Mouse (Mus musculus): ENCODE measurements around the gene Cyba. TPM values are rescaled to one million over a fixed set of nuclear protein-coding genes. Genes with fewer than 3 reads are reported as not detected.

Cyba gene
- total RNA-seq, 4 experiments from 2014 or later: 39.2 to 50.2 (median 44.5) TPM

- DNase-seq (ENCODE audit: low spot score): no peak
Observed at GRCm38 (mm10) chr8:122452154-122452553, 19.4 kb upstream of the Cyba start.

- DNase-seq (ENCODE audit: low spot score): peak; percentile 70
Observed at GRCm38 (mm10) chr8:122451161-122451703, 18.5 kb upstream of the Cyba start.

DNA sequence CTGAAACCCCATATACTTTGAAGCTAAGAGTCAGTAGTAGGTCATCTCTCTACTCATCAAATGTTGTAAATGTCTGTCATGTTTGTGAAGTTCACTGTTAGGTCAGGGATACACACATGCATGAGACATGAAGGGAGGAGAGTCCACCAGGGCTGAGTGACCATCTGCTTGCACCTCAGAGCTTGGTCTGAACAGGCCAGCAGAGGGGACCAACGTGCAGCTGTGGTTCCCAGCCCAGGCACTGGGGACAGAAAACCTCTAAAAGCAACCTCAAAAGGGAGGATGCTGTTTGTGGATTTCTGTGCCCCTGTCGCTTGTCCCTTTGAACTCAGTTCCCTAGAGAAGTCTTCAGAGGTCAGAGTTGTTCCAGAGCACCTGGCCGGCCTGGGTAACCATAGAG lies 12.5 kb upstream of the Cyba start:
- DNase-seq (ENCODE audit: low spot score): no peak

- peak; percentile 87 for DNase-seq (ENCODE audit: low spot score)
Observed at GRCm38 (mm10) chr8:122444058-122444748, 11.5 kb upstream of the Cyba start.

DNA sequence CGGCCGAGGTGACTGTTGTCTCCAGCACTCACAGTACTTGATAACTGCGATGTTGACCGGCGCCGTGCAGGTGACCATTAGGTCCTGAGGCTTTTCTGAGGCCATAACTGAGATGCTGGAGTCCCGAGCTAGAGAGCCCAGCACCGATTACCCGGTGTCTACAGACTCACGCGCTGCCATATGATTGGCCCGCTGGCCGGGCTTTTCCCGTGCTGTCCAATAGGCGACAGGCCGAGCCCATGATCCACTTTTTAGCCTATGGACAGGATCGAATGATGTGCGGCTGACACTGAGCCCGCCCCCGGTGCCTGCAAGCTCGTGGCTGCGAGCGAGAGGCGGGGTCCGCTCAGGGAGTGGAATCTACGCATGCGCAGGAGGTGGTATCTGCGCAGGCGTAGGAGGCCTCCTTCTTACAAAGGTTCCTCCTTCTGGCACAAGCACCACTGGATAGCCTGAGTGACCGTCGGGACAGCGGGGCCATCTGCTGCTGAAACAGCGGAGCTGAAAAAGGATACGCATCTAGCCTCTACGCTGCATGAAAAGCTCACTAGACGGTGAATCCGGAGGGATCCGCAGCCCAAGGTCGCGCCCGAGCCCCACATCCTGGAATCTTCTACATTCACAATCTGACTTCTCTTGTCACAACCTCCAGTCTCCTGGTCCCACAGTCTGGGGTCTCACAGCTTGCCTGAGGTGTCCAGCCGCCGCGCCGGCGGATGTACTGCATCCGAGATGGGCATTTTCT lies 10.7 kb upstream of the Cyba start, which contains the start of gene Mvd:
Gene Mvd, minus strand, starts transcription at position 161 of the 745 bp plus-strand sequence.
- DNase-seq (ENCODE audit: low spot score): peak; percentile 99

DNA sequence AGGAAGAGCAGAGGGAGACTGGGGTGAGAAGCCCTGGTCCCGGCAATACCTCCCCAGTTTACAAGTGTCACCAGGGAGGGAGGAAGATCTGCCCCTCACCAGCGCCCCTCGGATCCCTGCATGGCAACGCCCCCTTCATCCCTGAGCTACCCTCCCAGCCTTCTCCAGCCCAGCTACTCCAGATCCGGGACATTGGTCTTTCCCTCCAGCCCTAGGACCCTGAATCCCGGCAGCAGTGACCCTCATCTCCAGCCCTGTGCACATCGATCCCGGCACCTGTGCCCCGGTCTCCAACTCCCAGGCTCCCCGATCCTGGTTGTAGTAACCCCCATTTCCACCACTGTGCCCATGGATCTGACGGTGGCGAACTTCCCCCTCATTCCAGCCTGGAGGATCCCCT lies 10.1 kb upstream of the Cyba start:
- no peak for DNase-seq (ENCODE audit: low spot score)

DNA sequence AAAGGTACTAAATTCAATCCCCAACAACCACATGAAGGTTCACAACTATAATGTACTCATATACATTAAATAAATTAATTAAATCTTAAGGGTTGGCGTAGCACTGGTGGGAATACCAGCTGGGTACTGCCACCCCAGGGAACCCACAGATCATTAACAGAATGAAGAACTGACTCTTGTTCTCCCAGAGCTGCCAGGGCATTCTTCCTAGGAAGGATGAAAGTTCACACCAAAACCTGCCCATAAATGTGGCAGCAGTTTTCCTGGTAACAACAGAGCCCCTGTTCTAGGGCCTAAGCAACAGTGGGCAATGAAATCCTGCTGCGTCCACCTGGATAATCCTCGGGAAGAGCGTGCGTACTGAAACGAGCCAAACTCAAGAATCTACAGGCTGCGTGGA lies 9.6 kb upstream of the Cyba start:
- DNase-seq (ENCODE audit: low spot score): no peak

- no peak for DNase-seq (ENCODE audit: low spot score)
Observed at GRCm38 (mm10) chr8:122441326-122441725, 8.6 kb upstream of the Cyba start.

DNA sequence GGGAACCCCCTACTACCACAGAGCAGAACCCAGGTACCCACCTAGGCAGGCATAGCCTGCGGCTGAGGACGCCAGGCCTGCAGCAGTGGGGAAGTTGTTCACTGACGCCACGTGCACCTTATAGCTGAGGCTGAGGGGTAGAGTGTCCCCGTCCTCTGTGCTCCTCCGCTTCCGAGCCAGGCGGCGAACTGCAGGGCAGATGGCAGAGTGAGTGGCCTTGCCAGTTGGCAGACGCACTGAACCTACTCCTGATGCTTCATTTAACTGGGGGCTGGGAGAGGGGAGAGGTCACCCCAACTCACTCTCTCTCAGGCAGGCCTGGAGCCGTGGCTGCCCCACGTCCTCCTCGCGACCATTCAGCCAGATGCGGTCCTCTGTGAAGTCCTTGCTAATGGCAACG lies 6.6 kb upstream of the Cyba start:
- DNase-seq (ENCODE audit: low spot score): no peak

GRCm38 (mm10) chr8:122437708-122438331 lies 5.1 kb upstream of the Cyba start:
- no peak for DNase-seq (ENCODE audit: low spot score)

GRCm38 (mm10) chr8:122436586-122437125 lies 3.9 kb upstream of the Cyba start:
- no peak for DNase-seq (ENCODE audit: low spot score)

GRCm38 (mm10) chr8:122436146-122436545 lies 3.4 kb upstream of the Cyba start:
- no peak for DNase-seq (ENCODE audit: low spot score)

DNA sequence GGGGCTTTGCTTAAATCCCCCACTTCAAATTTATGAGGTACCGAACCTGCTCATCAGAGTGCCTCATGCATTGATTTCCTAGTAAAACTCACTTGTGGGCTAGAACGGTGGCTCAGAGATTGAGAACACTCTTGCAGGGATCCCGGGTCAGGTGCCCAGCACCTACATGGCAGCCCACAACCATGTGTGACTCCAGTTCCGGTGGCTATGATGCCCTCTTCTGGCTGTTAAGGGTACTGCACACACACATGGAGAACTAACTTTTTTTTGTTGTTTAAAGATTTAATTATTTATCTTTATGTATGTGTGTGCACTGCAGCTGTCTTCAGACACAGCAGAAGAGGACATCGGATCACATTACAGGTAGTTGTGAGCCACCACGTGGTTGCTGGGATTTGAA lies 2.6 kb upstream of the Cyba start:
- DNase-seq (ENCODE audit: low spot score): no peak

DNA sequence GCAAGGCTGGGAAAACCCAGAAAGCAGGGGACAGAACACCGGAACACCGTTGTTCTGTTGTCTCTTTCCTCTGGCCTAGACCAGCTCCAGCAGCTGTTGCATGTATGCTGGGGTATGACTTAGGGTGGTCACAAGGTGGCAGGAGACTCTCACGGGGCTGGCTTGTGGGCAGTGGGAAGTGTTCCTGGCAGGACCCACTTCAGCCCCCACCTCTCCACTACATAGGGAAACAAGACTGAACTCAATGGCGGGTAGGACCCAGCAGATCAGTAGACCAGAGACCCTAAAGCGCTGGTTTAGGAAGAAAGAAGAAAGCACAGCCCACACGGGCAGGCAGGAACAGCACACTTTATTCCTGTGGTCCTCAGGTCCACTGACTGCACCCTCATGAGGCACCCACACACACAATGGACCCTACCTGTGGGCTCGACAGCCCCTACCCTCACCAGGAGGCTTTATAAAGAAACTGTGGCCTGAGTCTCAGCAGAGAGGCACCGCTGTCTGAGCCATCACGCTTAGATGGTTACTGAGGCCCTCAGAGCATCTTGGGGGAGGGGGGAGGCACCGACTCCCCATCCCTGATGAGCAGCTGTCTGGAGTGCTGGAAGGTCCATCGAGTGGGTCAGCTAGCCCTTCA lies 657 bp upstream of the Cyba start:
- DNase-seq (ENCODE audit: low spot score): no peak

GRCm38 (mm10) chr8:122431694-122432442 lies 862 bp downstream of the Cyba start:
- no peak for DNase-seq (ENCODE audit: low spot score)

DNA sequence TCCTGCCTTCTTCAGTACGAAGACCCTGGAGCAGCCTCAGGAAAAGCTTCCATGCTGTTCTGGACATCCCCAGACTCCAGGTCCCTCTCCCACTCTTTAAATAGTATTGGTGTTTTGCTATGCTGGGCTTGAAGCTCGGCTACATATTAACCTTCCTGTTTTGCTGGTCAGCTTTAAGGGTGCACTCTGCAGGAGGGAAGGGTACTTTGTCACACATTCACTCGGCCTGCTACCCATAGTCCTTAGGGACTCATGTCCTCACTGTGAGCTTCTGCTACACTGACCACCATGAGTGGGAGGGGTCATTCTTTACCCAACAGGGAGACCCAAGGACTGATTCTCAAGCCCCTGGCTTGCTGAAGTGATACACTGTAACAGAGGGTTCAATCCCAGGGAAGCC lies 2.1 kb downstream of the Cyba start:
- no peak for DNase-seq (ENCODE audit: low spot score)

GRCm38 (mm10) chr8:122430058-122430636 lies 2.6 kb downstream of the Cyba start:
- DNase-seq (ENCODE audit: low spot score): no peak

DNA sequence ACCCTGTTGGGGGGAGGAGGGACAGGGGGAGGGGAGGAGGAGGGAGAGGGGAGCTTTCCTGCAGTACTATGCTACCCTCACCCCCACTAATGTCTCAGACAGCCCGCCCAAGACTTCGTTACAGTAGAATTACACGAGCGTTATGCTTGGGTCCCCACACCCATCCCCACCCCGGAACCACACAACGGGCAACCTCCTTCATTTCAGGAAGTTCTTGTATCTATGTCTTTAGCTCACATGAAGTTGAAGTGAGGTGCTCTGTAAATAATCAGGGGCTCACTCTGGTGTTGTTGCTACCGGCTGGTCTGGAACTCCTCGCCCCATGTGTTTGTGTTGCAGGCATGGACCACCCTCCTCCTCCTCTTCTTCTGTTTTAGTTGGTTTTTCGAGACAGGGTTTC lies 4.6 kb downstream of the Cyba start:
- DNase-seq (ENCODE audit: low spot score): no peak

DNA sequence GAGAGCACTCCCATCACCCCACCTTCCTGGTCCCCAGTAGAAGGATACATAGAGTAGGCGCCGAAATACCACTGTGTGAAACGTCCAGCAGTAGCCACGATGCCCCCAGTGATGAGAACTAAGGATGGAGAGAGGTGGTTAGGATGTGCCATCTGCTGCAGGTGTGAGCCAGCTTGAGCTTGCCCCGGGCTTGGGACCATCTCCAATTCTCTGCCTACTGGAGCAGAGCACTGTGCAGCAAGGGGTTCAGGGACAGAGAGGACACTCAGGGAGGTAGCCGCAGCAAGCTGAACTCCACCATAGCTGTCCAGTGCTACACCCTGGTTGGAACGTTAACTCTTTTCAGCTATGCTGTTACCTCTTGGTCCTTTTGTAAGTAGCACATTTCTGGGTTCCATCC lies 5.1 kb downstream of the Cyba start:
- no peak for DNase-seq (ENCODE audit: low spot score)

GRCm38 (mm10) chr8:122426145-122426544 lies 6.6 kb downstream of the Cyba start:
- DNase-seq (ENCODE audit: low spot score): no peak

DNA sequence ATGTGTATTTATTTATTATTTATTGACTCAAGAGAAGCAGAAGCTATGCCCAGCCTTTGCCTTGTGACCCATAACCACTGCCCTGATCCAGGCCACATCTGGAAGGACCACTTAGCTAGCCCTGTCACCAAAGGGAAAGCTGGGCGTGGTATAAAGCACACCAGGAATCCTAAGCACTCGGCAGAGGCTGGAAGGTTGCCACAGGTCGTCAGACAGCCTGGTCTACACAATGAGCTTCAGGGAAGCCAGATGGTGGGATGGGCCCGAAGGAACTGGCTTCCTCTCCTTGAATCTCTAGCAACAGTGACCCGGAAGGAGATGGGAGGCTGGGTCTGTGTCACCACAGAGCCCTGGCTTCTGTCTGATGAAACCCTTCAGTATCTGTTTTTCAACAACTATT lies 9.1 kb downstream of the Cyba start:
- peak; percentile 55 for DNase-seq (ENCODE audit: low spot score)
